Mouse (Mus musculus) kidney, postnatal 4 days (tissue): ENCODE results near the gene Col13a1.
A peak's percentile ranks its signal among the peaks of the same experiment; 100 is the strongest.

Experiments
- DNase-seq, 2 experiments: peaks; one replicate each; pipeline ENCODE4 v3.0.0; 2021; ENCODE audit warnings: mixed read lengths in 2 of 2

Gene Col13a1

GRCm38 (mm10) chr10:61978866-61979340 is at the start of gene Col13a1:
TSS of gene Col13a1 (minus strand) at chr10:61979108.
- peak; percentile 68 to 78 for DNase-seq

- DNase-seq = peak in 1 of 2 experiments; percentile 12
These were observed 48.8 kb upstream of the Col13a1 start for GRCm38 (mm10) chr10:62027699-62028098.

- DNase-seq = peak; percentile 66 to 73
These were observed 45.1 kb upstream of the Col13a1 start for GRCm38 (mm10) chr10:62023821-62024551.

GRCm38 (mm10) chr10:62020068-62020620 is 41.2 kb upstream of the Col13a1 start:
- DNase-seq = no peak

- DNase-seq = no peak
These were observed 40.6 kb upstream of the Col13a1 start for GRCm38 (mm10) chr10:62019386-62020067.

- peak; percentile 72 to 80 for DNase-seq
These were observed 38.0 kb upstream of the Col13a1 start for GRCm38 (mm10) chr10:62016947-62017346.

- no peak for DNase-seq
These were observed 34.3 kb upstream of the Col13a1 start for GRCm38 (mm10) chr10:62013190-62013589.

- DNase-seq = no peak
These were observed 33.5 kb upstream of the Col13a1 start for GRCm38 (mm10) chr10:62012371-62012770.

GRCm38 (mm10) chr10:62009981-62010500 is 31.1 kb upstream of the Col13a1 start:
- DNase-seq = no peak

GRCm38 (mm10) chr10:62007958-62008357 is 29.1 kb upstream of the Col13a1 start:
- DNase-seq = no peak

GRCm38 (mm10) chr10:62006371-62006770 is 27.5 kb upstream of the Col13a1 start:
- no peak for DNase-seq

GRCm38 (mm10) chr10:62000216-62000615 is 21.3 kb upstream of the Col13a1 start:
- no peak for DNase-seq

- no peak for DNase-seq
These were observed 20.9 kb upstream of the Col13a1 start for GRCm38 (mm10) chr10:61999766-62000165.

- peak in 1 of 2 experiments; percentile 16 for DNase-seq
These were observed 12.8 kb upstream of the Col13a1 start for GRCm38 (mm10) chr10:61991481-61992424.

- DNase-seq = peak; percentile 96 to 98
These were observed 1.5 kb upstream of the Col13a1 start for GRCm38 (mm10) chr10:61980424-61980823.

GRCm38 (mm10) chr10:61978112-61978865 is 619 bp downstream of the Col13a1 start:
- DNase-seq = peak; percentile 72 to 77

GRCm38 (mm10) chr10:61977392-61978096 is 1.4 kb downstream of the Col13a1 start:
- DNase-seq = peak; percentile 18 to 31

GRCm38 (mm10) chr10:61976987-61977386 is 1.9 kb downstream of the Col13a1 start:
- DNase-seq = peak; percentile 54 to 72

GRCm38 (mm10) chr10:61974581-61974980 is 4.3 kb downstream of the Col13a1 start:
- no peak for DNase-seq

GRCm38 (mm10) chr10:61972041-61972440 is 6.9 kb downstream of the Col13a1 start:
- peak in 1 of 2 experiments; percentile 38 for DNase-seq
